Mouse (Mus musculus) heart, postnatal 10 days (tissue): ENCODE results near the gene Ppp2r5d. TPM values are rescaled to one million over a fixed set of nuclear protein-coding genes. Genes with fewer than 3 reads are reported as not detected.

Source experiments
- DNase-seq, 2 experiments: peaks; one replicate each; pipeline ENCODE4 v3.0.0; 2021
- intact Hi-C: fragments of 180-260 bp; cut with DNase I; formaldehyde crosslinking; loops from one replicate; pipeline ENCODE4 v1.15.1; 2025
- total RNA-seq, 2 experiments: library from RNA; stranded (reverse); gene quantifications; 2 replicates each; pipeline ENCODE4 v1.2.3; 2021

Gene Ppp2r5d
- total RNA-seq, 2 experiments from 2014 or later: 36.5 to 38.5 TPM

DNA sequence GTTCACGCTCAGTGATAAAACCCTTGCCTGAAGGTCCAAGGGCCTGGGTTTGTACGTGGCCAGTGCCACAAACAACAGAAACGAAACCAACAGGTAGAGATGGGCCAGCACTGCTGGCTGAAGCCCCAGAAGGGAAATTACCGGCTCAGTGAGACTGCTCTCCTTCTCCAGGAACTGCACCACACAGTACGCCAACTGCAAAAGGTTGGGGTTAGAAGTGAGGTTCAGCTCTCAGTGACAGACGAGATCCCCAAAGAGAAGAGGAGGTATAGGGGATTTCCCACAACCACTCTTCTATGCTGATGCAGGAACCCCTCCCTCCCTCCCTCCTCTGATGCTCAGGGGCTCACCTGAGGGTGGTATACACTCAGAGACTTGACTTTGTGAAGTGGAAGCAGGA lies 19.0 kb downstream of the Ppp2r5d start:
- intact Hi-C loops: no loop called here
- no peak for DNase-seq

DNA sequence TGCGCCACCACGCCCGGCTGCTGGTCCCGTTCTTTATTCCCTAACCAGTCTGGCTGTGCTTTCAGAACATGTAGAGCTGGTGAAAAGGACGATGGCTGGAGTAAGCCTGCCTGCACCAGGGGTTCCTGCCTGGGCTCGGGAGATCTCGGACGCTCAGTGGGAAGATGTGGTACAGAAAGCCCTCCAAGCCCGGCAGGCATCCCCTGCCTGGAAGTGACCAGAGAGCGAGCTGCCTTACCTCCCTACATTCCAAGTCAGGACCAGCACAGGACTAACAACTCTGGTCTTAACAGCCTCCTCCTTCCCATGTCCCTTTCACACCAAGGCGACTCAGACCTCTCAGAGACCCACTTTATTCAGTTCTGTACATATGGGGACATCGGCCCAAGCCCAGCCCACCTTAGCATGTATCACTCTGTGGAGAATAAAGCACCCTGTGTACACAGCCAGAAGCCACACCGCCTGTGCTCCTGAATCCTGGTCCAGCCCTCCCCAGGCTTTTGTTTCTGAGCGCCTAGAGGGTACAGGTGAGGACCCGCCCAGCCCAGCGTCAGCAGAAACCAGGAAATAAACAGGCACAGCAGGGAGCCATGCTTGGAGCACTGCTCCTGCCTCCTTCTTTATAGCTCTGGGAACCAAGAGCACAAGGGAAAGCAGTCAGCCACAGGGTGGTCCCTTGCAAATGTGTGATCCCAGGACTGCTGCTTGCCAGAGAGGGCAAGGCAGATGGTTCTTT lies 22.1 kb downstream of the Ppp2r5d start:
- intact Hi-C loops: no loop called here
- no peak for DNase-seq

DNA sequence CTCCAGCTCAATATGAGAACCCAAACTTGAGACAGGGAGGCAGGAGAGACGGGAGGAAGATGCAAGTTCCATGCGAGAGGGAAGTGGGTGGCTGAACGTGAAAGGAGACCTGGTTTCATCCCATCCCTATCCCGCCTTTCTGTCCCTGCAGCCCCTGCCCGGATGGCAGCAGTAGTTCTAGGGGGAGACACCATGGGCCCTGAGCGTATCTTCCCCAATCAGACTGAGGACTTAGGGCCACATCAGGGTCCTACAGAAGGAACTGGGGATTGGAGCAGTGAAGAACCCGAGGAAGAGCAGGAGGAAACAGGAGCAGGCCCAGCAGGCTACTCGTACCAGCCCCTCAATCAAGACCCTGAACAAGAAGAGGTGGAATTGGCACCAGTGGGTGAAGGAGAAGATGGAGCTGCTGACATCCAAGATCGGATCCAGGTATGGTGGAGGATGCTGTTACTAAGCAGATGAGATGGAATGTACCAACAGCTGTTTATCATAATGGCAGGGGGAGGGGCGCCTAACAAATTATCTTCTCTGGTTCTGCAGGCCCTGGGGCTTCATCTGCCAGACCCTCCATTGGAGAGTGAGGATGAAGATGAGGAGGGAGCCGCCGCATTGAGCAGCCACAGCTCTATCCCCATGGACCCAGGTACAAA lies 23.3 kb downstream of the Ppp2r5d start:
- intact Hi-C loops: loop anchor here (1.0 kb wide), 1 partner anchor 22 kb away; no protein-coding TSS in a partner anchor
- DNase-seq: peak in 1 of 2 experiments; percentile 40

DNA sequence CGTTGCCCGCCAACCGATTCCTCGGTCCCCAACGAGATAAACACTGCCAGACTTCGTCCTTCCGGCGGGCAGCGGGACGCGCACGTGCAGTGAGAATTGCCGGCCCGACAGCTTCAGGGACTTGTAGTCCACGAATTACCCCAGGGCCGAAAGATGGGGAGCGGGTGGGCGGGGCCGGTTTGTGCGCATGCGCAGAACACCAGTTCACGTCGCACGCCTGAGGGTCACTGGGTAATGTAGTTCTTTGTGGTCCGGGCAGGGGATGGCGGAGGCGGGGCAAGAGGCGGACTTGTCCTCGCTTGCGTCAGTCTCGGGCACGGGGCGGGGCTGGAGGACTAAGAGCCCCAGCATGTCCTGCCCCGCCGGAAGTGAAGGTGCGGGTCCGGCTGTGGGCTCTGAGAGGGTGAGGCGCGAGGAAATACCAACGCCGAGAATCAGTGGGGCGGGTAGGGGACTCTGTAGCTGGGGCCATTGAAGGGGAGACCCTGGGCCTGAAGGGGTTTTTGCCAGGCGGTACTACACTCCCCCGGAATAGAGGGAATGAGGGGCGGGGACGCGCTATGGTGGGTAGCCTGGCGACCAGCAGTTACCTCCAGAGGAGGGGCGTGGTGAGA lies 24.0 kb downstream of the Ppp2r5d start, which contains the start of gene Klhdc3:
Gene Klhdc3, minus strand, starts transcription at position 155 of the 614 bp plus-strand sequence.
- intact Hi-C loops: loop anchor here (1.0 kb wide), 1 partner anchor 22 kb away; no protein-coding TSS in a partner anchor
- peak; percentile 97 for DNase-seq

DNA sequence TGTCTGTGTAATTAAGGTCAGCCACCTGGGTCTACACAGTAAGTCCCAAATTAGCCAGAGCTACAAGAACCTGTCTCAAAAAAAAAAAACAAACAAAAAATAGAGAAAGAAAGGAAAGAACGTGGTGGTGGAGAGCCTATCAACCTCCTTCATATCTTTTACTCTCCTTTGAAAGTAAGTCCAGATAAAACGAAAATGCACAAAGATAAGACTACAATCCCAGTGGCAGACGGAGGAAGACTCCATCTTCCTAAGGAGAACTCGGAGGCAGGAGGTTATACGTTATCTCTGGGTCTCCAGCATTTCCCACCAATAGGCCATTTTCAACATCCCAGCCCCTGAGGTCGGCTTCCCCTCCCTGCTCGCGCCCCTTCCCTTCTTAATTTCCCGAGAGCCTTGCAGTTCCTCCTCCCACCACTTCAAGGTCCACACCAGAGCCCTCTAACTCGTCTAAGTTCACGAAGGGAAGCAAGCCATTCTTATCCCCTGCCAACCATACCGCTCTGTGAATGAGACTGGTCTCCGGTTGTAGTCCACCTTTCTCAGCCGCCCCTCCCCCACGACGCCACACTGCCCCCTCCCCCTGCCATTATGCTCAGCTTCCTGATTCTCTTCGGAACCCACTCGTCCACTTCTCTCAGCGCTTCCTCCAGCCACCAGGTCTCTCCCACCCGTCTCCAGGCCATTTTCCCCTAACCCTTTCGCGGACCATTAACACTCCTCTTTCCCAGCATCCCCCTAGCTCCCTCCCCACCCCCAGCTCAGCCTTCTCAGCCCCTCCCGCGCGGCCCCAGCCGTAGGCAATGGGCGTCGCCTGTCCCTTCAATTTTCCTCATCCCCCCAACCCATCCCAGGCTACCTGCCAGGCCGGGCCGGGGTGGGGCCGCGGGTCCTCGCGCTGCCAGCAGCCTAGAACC lies 24.8 kb downstream of the Ppp2r5d start:
- peak; percentile 67 to 68 for DNase-seq
- intact Hi-C loops: no loop called here

DNA sequence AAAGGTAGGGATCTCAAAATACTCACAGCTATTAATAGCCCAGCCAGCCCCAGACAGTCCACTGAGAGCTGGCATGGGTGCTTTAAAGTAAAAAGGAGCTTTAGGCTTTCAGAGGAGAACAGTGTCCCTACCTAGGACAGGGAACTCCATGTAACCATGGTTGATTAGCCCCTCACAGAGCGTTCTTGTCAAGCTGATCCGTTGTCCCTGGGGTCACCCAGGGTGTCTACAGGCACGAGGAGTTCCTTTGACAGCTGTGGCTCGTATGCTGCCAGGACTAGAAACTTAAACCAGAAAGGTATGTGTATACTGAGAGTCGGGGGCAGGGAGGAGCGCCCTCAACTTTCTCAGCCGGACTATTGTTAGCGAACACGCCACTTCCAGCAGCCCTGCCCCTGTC lies 26.0 kb downstream of the Ppp2r5d start:
- intact Hi-C loops: no loop called here
- peak; percentile 52 to 60 for DNase-seq

DNA sequence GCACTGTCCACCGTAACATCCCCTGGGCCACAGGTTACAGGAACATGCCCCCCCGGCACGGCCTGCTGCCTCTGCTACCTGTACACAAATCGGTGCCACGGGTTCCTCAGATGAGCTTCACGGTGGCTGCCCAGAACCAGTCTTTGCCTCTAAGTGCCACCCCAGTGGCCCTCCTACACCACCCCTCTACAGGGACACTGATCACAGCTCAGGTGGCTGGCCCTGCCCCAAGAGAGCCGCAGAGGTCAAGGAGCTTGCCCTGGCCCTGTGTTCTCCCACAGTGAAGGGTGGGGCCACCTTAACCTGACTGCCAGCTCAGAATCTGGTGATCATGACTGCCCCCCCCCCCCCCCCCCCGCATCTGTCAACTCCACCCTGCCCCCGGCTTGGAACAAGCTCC lies 26.5 kb downstream of the Ppp2r5d start, which contains the start of gene Mea1:
Gene Mea1, plus strand, starts transcription at position 378 of the 400 bp plus-strand sequence.
- DNase-seq: peak; percentile 45 to 71
- intact Hi-C loops: no loop called here

DNA sequence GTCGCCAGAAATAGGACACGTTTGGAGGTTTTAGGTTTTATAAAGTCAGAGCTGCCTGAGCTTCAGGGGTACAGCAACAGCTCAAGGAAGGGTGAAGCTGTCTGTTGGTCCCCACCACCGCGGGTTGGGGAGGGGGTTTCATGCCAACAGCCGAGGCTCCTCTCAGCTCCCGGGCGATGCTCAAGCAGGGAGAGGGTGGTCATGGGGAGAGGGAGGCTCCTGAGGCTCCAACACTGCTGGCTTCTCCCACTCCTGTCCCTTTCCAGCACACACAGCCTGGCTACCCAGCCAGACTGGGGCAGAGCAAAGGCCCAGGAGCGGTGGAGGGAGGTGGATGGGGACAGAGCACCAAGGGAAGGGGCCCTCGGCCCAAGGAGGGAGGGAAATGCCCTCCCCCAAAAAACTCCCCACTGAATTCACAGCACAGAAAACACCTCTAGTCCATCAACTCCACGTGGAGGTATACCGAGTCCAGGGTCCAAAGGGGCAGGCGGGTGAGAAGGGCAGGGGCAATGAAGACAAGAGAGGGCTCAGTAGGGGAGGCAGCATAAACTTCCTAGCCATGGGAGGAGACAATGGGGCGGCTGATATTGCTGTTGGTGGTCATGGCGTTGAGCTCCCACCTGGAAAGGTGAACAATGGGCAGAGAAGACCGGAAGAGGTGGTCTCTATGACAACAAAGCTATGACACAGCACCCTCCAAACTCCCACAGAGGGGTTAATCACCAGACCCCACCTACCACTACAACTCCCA lies 30.2 kb downstream of the Ppp2r5d start:
- intact Hi-C loops: loop anchor here (1.0 to 2.0 kb wide), 2 partner anchors 24 to 40 kb away; partner anchors contain the start of gene Cul7

DNA sequence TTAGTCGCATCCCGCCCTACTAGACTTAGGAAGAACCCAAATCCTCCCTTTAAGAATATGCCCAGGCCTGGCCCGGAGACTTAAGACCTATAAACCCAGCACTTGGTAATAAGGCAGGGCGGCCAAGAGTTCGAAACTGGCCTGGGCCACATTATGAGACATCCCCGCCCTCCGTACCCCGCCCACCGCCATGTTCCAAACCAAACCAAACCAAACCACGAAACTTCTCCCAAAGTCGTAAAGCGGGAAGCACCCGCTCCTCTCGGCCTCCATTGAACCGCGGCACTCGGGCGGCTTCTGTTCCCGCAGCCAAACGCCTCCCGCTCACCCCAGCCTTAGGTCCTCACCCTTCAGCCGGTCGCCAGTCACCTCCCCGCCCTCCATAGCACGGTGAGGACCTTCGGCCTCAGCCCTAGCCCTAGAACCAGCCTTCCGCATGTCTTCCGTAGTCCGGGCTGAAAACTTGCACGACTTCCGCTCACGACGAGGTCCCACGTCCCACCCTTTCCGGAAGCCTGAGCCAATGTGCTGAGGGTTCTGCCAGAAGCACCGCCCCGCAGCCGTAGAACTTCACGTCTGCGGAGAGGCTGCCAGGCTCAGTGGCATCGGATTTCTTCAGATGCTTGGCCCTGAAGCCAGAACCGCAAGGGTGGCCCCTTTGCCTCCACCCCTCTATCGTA lies 30.9 kb downstream of the Ppp2r5d start, which contains the start of gene Rrp36:
Gene Rrp36, minus strand, starts transcription at position 503 of the 680 bp plus-strand sequence.
- intact Hi-C loops: loop anchor here (1.0 to 2.0 kb wide), 2 partner anchors 24 to 41 kb away; partner anchors contain the start of gene Cul7
- peak; percentile 95 to 97 for DNase-seq

More for the DNA sequence above, 30.2 kb downstream of the Ppp2r5d start:
- no peak for DNase-seq

DNA sequence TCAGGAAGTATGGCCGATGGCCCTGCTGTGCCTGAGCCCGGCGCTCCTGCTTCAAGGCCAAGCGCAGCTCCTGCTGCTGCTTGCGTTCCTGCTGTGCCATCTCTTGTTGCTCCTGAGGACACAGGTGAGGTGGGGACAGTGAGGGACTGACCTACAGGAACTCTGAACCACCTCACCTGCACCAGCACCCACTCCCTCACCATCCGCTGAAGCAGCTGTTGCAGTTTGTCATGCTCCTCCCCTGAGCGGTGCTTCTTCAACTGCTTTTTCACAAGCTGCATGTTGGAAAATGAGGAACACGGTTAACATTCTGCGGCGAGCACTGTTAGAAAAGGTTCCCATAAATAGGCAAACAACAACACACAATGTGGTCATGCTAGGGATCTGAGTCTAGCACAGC lies 35.0 kb downstream of the Ppp2r5d start:
- intact Hi-C loops: no loop called here
- DNase-seq: no peak

DNA sequence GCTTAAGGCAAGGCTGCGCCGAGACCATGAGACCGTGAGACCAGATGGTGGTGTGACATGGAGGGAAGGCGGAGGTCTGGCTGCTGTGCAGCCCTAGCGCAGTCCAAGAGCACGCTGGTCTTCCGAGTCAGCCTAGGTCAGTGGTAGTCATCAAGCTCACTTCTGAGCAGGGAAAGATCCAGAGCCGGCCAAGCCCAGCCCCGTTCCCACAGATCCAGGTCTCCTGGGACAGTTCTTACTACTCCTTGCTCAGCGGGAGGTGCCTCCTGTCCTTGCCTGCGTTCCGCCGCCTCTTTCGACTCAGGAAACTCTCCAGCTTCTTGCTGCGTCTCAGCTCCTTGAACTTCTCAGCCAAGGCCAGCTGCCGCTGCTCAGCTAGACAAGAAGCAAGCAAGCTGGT lies 37.2 kb downstream of the Ppp2r5d start:
- intact Hi-C loops: no loop called here
- DNase-seq: peak in 1 of 2 experiments; percentile 47

DNA sequence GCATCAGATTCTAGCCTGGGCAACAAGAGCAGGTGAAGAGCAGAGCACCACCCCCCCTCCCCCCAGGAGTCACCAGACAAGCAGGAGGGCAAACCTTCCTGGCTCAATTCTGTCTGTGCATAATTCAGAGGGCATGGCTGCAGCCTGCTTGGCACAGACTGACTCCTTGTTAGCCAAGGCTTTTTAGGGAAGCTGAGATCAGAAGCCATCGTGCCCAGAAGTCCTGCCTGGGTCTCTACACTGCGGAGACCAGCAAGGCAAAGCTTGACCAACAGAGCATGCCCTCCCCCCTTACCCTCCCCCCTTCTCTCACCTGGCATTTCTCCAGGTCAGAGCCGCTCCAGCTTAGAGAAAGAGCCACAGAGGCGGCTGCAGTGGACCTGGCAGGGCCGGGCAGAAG lies 42.2 kb downstream of the Ppp2r5d start:
- DNase-seq: peak; percentile 71 to 80
- intact Hi-C loops: no loop called here

DNA sequence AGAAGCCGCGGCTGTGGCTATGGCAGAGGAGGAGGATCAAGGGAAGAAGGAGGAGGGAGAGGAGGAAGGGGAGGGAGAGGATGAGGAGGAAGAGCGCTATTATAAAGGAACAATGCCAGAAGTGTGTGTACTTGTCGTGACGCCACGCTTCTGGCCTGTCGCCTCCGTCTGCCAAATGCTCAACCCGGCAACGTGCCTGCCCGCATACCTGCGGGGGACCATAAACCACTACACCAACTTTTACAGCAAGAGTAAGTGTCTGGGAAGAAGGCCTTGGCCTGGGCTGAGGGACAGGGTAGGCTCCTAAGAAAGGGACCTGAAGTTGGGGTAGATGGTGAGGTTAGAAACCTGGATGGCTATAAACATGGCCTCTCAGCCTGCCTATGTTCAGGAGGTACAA lies 42.9 kb downstream of the Ppp2r5d start:
- DNase-seq: no peak
- intact Hi-C loops: no loop called here

DNA sequence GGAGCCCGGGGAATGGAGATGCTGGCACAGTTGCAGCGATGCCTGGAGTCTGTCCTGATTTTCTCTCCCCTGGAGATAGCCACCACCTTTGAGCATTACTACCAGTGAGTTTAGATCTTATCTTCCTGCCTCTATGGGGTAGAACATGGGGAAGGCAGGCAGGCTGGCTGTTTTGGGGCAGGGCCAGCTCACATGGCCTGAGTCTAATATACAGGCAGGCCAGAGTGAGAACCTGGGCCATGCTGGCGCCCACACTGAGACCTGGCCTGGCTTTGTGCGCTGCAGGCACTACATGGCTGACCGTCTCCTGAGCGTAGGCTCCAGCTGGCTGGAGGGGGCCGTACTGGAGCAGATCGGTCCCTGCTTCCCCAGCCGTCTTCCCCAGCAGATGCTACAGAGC lies 43.6 kb downstream of the Ppp2r5d start:
- no peak for DNase-seq
- intact Hi-C loops: no loop called here

DNA sequence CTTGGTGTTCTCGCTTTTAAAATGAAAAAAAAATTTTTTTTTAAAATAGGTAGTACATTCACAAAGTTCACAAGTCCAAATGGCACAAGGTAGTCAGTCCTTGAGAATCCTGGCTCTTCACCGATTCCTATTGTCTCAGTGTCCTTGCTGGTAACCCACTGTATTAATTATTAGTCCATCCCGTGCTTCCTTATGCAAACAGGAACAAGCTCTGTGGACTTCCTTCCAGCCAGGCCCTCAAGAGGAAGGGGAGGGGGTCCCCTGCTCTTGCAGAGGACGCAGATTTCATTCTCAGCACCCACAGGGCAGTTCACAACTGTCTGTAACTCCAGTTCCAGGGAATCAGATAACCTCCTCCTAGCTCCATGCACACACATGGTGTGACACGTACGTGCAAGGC lies 48.9 kb downstream of the Ppp2r5d start:
- intact Hi-C loops: no loop called here
- DNase-seq: no peak

DNA sequence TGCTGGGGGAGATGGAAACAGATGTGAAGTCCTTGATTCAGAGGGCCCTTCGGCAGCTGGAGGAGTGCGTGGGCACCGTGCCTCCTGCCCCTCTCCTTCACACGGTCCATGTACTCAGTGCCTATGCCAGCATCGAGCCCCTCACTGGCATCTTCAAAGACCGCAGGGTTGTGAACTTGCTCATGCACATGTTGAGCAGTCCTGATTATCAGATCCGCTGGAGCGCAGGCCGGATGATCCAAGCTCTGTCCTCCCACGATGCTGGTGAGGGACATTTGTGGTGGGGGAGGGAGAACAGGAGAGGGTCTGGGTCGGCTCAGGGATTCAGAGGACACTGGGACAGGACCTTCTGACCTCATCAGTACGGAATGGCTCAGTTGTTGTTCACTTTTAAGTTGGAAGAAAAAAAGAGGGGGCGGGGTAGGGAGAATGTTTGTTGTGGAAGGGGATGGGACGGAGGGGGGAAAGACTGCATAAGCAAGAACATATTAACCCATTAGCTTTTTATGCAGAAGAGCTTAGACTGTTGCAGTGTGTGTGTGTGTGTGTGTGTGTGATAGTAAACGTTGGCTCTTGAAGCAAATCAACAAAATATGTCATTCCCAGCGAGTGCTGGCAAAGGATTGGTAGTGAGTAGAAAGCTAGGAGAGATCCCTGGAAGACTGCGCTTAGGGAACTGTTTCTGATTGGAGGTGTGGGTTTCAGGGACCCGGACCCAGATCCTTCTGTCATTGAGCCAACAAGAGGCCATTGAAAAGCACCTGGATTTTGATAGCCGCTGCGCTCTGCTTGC lies 53.0 kb downstream of the Ppp2r5d start:
- intact Hi-C loops: no loop called here

DNA sequence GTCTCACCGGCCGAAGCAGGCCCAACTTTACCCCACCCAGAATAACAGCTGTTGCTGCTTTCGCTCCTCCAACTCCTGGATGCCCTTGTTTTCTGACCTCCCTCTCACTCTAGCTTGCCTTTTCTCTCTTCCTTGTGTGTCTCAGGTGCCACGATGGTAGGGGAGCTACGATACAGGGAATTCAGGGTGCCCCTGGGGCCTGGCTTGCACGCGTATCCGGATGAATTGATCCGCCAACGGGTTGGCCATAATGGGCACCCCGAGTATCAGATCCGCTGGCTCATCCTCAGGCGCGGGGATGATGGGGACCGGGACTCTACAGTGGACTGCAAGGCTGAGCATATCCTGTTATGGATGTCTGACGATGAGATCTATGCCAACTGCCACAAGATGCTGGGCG lies 53.6 kb downstream of the Ppp2r5d start:
- intact Hi-C loops: no loop called here
- DNase-seq: peak; percentile 28 to 46

More for the DNA sequence above, 53.0 kb downstream of the Ppp2r5d start:
- DNase-seq: no peak
